Mouse (Mus musculus) olfactory bulb, adult 2 months (tissue): Measurements from ENCODE around the gene Spn.

Experiments used
- CTCF ChIP-seq: fragments of 200-500 bp; IDR thresholded peaks from 2 replicates; pipeline ENCODE4 v1.5.1; 2012; ENCODE audit warnings: low read depth, mild to moderate bottlenecking, low read length, moderate library complexity; ENCODE audit not compliant: insufficient read depth
- POLR2A ChIP-seq: fragments of 200-500 bp; IDR thresholded peaks from 2 replicates; pipeline ENCODE4 v1.6.1; 2012; ENCODE audit warnings: mild to moderate bottlenecking, low read depth, low read length, moderate library complexity; ENCODE audit not compliant: insufficient read depth

DNA sequence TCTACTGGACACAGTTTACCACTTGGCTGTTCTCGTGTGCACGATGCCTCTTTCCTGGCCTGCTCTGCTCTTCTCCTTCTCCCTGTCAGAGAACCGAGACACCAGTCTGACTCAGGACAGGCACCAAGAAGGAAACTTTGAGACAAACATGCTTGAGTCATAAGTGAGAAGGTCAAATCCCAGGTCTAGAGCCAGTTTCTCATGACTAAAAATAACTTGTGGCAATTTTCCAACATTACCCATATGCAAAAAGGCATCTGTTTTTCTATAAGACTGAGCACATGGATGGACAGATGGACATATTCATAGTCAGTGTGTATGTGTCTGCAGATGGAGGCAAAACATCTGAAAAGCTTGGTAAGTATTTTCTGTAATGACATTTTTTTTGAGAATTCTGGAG is 15.9 kb upstream of the Spn start:
- no peak for TF ChIP-seq CTCF
- TF ChIP-seq POLR2A = no peak
